Mouse (Mus musculus) lung, postnatal 4 days (tissue): ENCODE results near the gene Ethe1.

Experiments
- DNase-seq, 2 experiments: peaks; one replicate each; pipeline ENCODE4 v3.0.0; 2021

The Ethe1 gene

GRCm38 (mm10) chr7:24577811-24578210, 9.5 kb upstream of the Ethe1 start:
- DNase-seq, result no peak

- no peak for DNase-seq
Measured at GRCm38 (mm10) chr7:24584876-24585275, 2.5 kb upstream of the Ethe1 start.

GRCm38 (mm10) chr7:24585995-24586394, 1.3 kb upstream of the Ethe1 start:
- no peak for DNase-seq

- peak; percentile 36 to 58 for DNase-seq
Measured at GRCm38 (mm10) chr7:24586828-24587227, 515 bp upstream of the Ethe1 start.

- DNase-seq, result peak; percentile 49 to 67
Measured at GRCm38 (mm10) chr7:24588336-24588735, 993 bp downstream of the Ethe1 start.

GRCm38 (mm10) chr7:24591735-24592134, 4.4 kb downstream of the Ethe1 start:
- DNase-seq, result no peak

- DNase-seq, result no peak
Measured at GRCm38 (mm10) chr7:24592163-24592562, 4.8 kb downstream of the Ethe1 start.

- DNase-seq, result no peak
Measured at GRCm38 (mm10) chr7:24592781-24593180, 5.4 kb downstream of the Ethe1 start.

- DNase-seq, result peak; percentile 75 to 81
Measured at GRCm38 (mm10) chr7:24593621-24594308, 6.4 kb downstream of the Ethe1 start.

GRCm38 (mm10) chr7:24594309-24594803, 7.0 kb downstream of the Ethe1 start:
- no peak for DNase-seq

- DNase-seq, result no peak
Measured at GRCm38 (mm10) chr7:24595464-24595863, 8.1 kb downstream of the Ethe1 start.

GRCm38 (mm10) chr7:24598121-24598520, 10.8 kb downstream of the Ethe1 start:
- DNase-seq, result no peak

GRCm38 (mm10) chr7:24599211-24600067, 12.1 kb downstream of the Ethe1 start:
- peak in 1 of 2 experiments; percentile 16 for DNase-seq

GRCm38 (mm10) chr7:24600941-24601597, 13.7 kb downstream of the Ethe1 start:
- DNase-seq, result peak; percentile 93 to 96

GRCm38 (mm10) chr7:24605561-24605960, 18.2 kb downstream of the Ethe1 start:
- no peak for DNase-seq

- no peak for DNase-seq
Measured at GRCm38 (mm10) chr7:24606046-24606445, 18.7 kb downstream of the Ethe1 start.

- DNase-seq, result peak; percentile 45 to 71
Measured at GRCm38 (mm10) chr7:24608017-24608416, 20.7 kb downstream of the Ethe1 start.

- DNase-seq, result no peak
Measured at GRCm38 (mm10) chr7:24608561-24608960, 21.2 kb downstream of the Ethe1 start.

- peak; percentile 48 to 74 for DNase-seq
Measured at GRCm38 (mm10) chr7:24610144-24610878, 23.0 kb downstream of the Ethe1 start, which contains the start of gene Phldb3. Gene Phldb3, plus strand, starts transcription at chr7:24610763.

GRCm38 (mm10) chr7:24610879-24611494, 23.6 kb downstream of the Ethe1 start:
- peak; percentile 91 to 96 for DNase-seq

- no peak for DNase-seq
Measured at GRCm38 (mm10) chr7:24611709-24612108, 24.4 kb downstream of the Ethe1 start.

- no peak for DNase-seq
Measured at GRCm38 (mm10) chr7:24612308-24612910, 25.1 kb downstream of the Ethe1 start.
